Mouse (Mus musculus): ENCODE results near the gene Cd200. TPM values are rescaled to one million over a fixed set of nuclear protein-coding genes. Genes with fewer than 3 reads are reported as not detected.
"Not testable (repeated sequence)": the region's sequence is repeated elsewhere in the genome, so short reads cannot be mapped to it uniquely, and the experiment has no call there.

Gene Cd200
- polyA plus RNA-seq, 1 experiment from 2014 or later: 2.5 TPM

DNA sequence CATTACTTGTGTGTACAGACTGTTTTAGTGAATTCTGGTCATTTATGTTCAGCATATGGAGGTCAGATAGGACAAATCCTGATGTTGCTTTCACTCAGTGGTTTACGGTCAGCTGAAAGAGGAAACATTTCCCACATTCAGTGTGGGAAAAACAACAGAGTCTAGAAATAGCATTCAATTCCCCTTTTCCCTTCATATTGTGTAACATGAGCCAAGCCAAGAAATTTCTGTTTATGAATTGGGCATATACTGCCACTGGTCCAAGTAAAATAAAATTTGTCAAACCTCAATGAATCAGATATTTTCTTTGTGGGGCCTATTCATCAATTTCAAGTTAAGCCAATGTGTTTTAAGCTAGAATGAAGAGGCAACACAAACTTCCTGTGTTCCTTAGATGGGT is 37.8 kb downstream of the Cd200 start:
- H3K4me3 ChIP-seq (ENCODE audit: low read depth, low read length): no peak overlapping the region
- 67% methylated on average over 1 of the region's 1 CpGs for WGBS
- H3K9ac ChIP-seq (ENCODE audit: low read depth, low read length): no peak overlapping the region
- DNase-seq (ENCODE audit: low spot score) (no peak), ATAC-seq (replicated peaks; ENCODE audit: low FRiP score) (no peak)
- H3K27me3 ChIP-seq (replicated peaks; ENCODE audit: control insufficient read depth, insufficient read depth, low read length): no peaks in the 10 kb centered on the region
- no peaks in the 10 kb centered on the region for H3K4me1 ChIP-seq (replicated peaks; ENCODE audit: control insufficient read depth, insufficient read depth, low read length)
- no peaks in the 10 kb centered on the region for H3K9me3 ChIP-seq (ENCODE audit: control insufficient read depth, low read length)
- no peak overlapping the region for H3K4me2 ChIP-seq
- no peaks in the 10 kb centered on the region for H3K36me3 ChIP-seq (ENCODE audit: control insufficient read depth, insufficient read depth, low read length)
- H3K27ac ChIP-seq (ENCODE audit: low read depth, low read length): no peak overlapping the region

- no peaks in the 10 kb centered on the region for H3K9me3 ChIP-seq (ENCODE audit: control insufficient read depth, low read length)
- no peak for DNase-seq (ENCODE audit: low spot score)
- WGBS: 65% methylated on average over 4 of the region's 4 CpGs
- no peak overlapping the region for H3K4me3 ChIP-seq (ENCODE audit: low read depth, low read length)
- no peak overlapping the region for H3K27ac ChIP-seq (ENCODE audit: low read depth, low read length)
- H3K27me3 ChIP-seq (replicated peaks; ENCODE audit: control insufficient read depth, insufficient read depth, low read length): no peaks in the 10 kb centered on the region
- H3K9ac ChIP-seq (ENCODE audit: low read depth, low read length): no peak overlapping the region
- no peak for ATAC-seq (replicated peaks; ENCODE audit: low FRiP score)
- H3K4me2 ChIP-seq: no peak overlapping the region
- H3K36me3 ChIP-seq (ENCODE audit: control insufficient read depth, insufficient read depth, low read length): no peaks in the 10 kb centered on the region
- H3K4me1 ChIP-seq (replicated peaks; ENCODE audit: control insufficient read depth, insufficient read depth, low read length): no peaks in the 10 kb centered on the region
Measured at GRCm38 (mm10) chr16:45369285-45369965, 39.4 kb downstream of the Cd200 start.

- Histone ChIP-seq H3K4me3 (ENCODE audit: low read depth, low read length) (no peak overlapping the region), H3K9ac (ENCODE audit: low read depth, low read length) (no peak overlapping the region), H3K27me3 (replicated peaks; ENCODE audit: control insufficient read depth, insufficient read depth, low read length) (no peaks in the 10 kb centered on the region), H3K9me3 (ENCODE audit: control insufficient read depth, low read length) (no peaks in the 10 kb centered on the region), H3K27ac (ENCODE audit: low read depth, low read length) (no peak overlapping the region), H3K4me2 (no peak overlapping the region), H3K36me3 (ENCODE audit: control insufficient read depth, insufficient read depth, low read length) (no peaks in the 10 kb centered on the region), H3K4me1 (replicated peaks; ENCODE audit: control insufficient read depth, insufficient read depth, low read length) (no peaks in the 10 kb centered on the region)
- 76% methylated on average over 7 of the region's 7 CpGs for WGBS
- DNase-seq (ENCODE audit: low spot score) (no peak), ATAC-seq (replicated peaks; ENCODE audit: low FRiP score) (no peak)
Measured at GRCm38 (mm10) chr16:45366111-45366510, 42.7 kb downstream of the Cd200 start.

DNA sequence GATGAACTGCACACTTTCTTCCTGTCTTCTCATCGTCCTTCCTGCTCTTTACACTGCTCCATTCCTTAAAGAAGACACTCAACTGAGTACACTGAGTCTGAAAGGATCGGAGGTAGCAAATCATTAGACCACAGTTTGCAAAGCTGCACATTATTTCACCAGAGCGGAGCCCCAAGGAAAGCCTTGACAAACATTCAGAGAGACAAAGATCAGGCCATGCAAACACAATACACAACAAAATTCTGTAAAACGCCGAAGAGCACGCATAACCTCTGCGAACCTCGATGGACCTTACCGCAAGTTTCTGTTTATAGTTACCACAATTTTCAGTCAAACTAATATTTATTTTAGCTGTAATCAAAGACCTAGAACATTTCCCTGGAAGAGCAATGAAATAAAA is 43.5 kb downstream of the Cd200 start:
- no peak overlapping the region for H3K4me2 ChIP-seq
- H3K27me3 ChIP-seq (replicated peaks; ENCODE audit: control insufficient read depth, insufficient read depth, low read length): no peaks in the 10 kb centered on the region
- ATAC-seq (replicated peaks; ENCODE audit: low FRiP score) (no peak), DNase-seq (ENCODE audit: low spot score) (no peak)
- no peaks in the 10 kb centered on the region for H3K9me3 ChIP-seq (ENCODE audit: control insufficient read depth, low read length)
- no peak overlapping the region for H3K9ac ChIP-seq (ENCODE audit: low read depth, low read length)
- H3K36me3 ChIP-seq (ENCODE audit: control insufficient read depth, insufficient read depth, low read length): no peaks in the 10 kb centered on the region
- H3K27ac ChIP-seq (ENCODE audit: low read depth, low read length): no peak overlapping the region
- 76% methylated on average over 9 of the region's 9 CpGs for WGBS
- H3K4me3 ChIP-seq (ENCODE audit: low read depth, low read length): no peak overlapping the region
- no peaks in the 10 kb centered on the region for H3K4me1 ChIP-seq (replicated peaks; ENCODE audit: control insufficient read depth, insufficient read depth, low read length)

DNA sequence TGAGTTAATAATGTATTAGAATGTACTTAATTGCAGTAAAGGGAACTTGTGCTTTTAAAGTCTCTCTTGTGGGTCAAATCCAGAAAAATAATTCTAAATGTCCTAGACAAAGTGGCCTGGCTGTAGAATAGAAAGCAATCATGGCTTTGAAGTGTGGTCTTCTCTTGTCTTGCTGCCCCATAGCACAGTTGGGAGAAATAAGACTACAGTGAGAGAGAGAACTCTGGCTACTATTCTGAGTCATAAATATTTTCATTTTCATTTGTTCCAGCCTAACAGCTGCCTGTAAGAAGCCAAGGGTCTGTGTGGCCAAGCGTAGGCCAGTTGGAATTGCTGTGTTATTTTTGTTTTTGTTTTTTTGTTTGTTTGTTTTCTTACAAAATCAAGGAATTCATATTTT is 44.2 kb downstream of the Cd200 start:
- no peak overlapping the region for H3K4me2 ChIP-seq
- no peaks in the 10 kb centered on the region for H3K36me3 ChIP-seq (ENCODE audit: control insufficient read depth, insufficient read depth, low read length)
- H3K9ac ChIP-seq (ENCODE audit: low read depth, low read length): no peak overlapping the region
- H3K9me3 ChIP-seq (ENCODE audit: control insufficient read depth, low read length): no peaks in the 10 kb centered on the region
- DNase-seq (ENCODE audit: low spot score) (no peak), ATAC-seq (replicated peaks; ENCODE audit: low FRiP score) (no peak)
- H3K27me3 ChIP-seq (replicated peaks; ENCODE audit: control insufficient read depth, insufficient read depth, low read length): no peaks in the 10 kb centered on the region
- no peak overlapping the region for H3K27ac ChIP-seq (ENCODE audit: low read depth, low read length)
- 77% methylated on average over 1 of the region's 1 CpGs for WGBS
- no peak overlapping the region for H3K4me3 ChIP-seq (ENCODE audit: low read depth, low read length)
- H3K4me1 ChIP-seq (replicated peaks; ENCODE audit: control insufficient read depth, insufficient read depth, low read length): no peaks in the 10 kb centered on the region

DNA sequence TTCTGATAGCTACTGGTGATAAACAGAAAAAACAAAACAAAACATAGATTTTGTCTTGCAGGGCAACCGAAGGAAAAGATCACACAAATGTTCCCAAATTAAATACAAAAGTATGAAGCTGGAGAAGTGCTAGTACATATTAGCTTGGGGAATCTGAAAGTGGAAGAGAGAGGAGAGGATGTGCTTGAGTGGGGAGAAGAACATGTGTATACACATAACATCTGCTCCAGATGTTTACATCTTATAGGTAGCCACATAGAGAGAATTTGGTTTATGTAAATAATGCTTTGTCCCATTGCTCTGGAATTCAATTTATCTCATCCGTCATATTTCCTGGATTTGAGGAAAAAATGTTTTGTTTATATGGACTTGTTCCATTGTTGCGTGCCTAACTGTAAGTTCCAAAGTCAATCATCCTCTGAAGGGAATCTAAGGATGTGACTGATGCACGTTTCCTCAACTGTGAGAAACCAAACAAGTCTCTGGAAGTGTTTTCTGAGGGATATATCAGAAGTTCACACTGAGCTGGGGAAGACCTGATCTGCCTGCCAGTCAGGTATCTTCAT is 45.3 kb downstream of the Cd200 start:
- H3K27me3 ChIP-seq (replicated peaks; ENCODE audit: control insufficient read depth, insufficient read depth, low read length): no peaks in the 10 kb centered on the region
- H3K4me1 ChIP-seq (replicated peaks; ENCODE audit: control insufficient read depth, insufficient read depth, low read length): no peaks in the 10 kb centered on the region
- no peak overlapping the region for H3K4me3 ChIP-seq (ENCODE audit: low read depth, low read length)
- H3K27ac ChIP-seq (ENCODE audit: low read depth, low read length): no peak overlapping the region
- ATAC-seq (replicated peaks; ENCODE audit: low FRiP score) (no peak), DNase-seq (ENCODE audit: low spot score) (no peak)
- H3K4me2 ChIP-seq: no peak overlapping the region
- no peaks in the 10 kb centered on the region for H3K9me3 ChIP-seq (ENCODE audit: control insufficient read depth, low read length)
- WGBS: 69% methylated on average over 4 of the region's 4 CpGs
- H3K9ac ChIP-seq (ENCODE audit: low read depth, low read length): no peak overlapping the region
- H3K36me3 ChIP-seq (ENCODE audit: control insufficient read depth, insufficient read depth, low read length): no peaks in the 10 kb centered on the region

- Histone ChIP-seq H3K4me2 (no peak overlapping the region), H3K27me3 (replicated peaks; ENCODE audit: control insufficient read depth, insufficient read depth, low read length) (no peaks in the 10 kb centered on the region), H3K4me1 (replicated peaks; ENCODE audit: control insufficient read depth, insufficient read depth, low read length) (no peaks in the 10 kb centered on the region), H3K36me3 (ENCODE audit: control insufficient read depth, insufficient read depth, low read length) (no peaks in the 10 kb centered on the region), H3K27ac (ENCODE audit: low read depth, low read length) (no peak overlapping the region), H3K9me3 (ENCODE audit: control insufficient read depth, low read length) (no peaks in the 10 kb centered on the region), H3K9ac (ENCODE audit: low read depth, low read length) (no peak overlapping the region), H3K4me3 (ENCODE audit: low read depth, low read length) (no peak overlapping the region)
- no peak for DNase-seq (ENCODE audit: low spot score)
- no peak for ATAC-seq (replicated peaks; ENCODE audit: low FRiP score)
Measured at GRCm38 (mm10) chr16:45361450-45361849, 47.4 kb downstream of the Cd200 start.

DNA sequence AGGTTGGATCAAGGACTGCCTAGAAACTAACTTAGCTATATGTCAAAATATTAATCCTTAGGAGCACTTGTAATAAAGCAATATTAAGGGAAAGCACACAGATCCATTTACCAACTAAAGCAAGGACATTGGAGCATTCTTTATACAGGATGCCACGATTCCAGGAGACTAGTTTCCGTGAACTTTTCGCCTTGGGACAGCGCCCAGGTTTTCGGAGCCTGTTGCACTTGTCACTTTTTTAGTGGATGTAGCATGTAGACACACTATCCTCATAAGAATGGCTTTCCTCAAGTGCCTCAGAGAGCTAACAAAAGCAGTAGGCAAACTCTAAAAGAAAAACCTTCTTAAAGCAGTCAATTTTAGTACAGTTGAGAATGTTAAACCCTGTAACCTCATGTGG is 50.4 kb downstream of the Cd200 start:
- not testable (repeated sequence) for DNase-seq (ENCODE audit: low spot score); H3K9ac ChIP-seq (ENCODE audit: low read depth, low read length); ATAC-seq (replicated peaks; ENCODE audit: low FRiP score); H3K36me3 ChIP-seq (ENCODE audit: control insufficient read depth, insufficient read depth, low read length); H3K4me1 ChIP-seq (replicated peaks; ENCODE audit: control insufficient read depth, insufficient read depth, low read length); H3K27me3 ChIP-seq (replicated peaks; ENCODE audit: control insufficient read depth, insufficient read depth, low read length); H3K4me3 ChIP-seq (ENCODE audit: low read depth, low read length); H3K4me2 ChIP-seq; H3K9me3 ChIP-seq (ENCODE audit: control insufficient read depth, low read length); H3K27ac ChIP-seq (ENCODE audit: low read depth, low read length)
- WGBS: 95% methylated on average over 5 of the region's 5 CpGs

- DNase-seq (ENCODE audit: low spot score) (no peak), ATAC-seq (replicated peaks; ENCODE audit: low FRiP score) (no peak)
- no peaks in the 10 kb centered on the region for H3K9me3 ChIP-seq (ENCODE audit: control insufficient read depth, low read length)
- no peak overlapping the region for H3K9ac ChIP-seq (ENCODE audit: low read depth, low read length)
- H3K4me3 ChIP-seq (ENCODE audit: low read depth, low read length): no peak overlapping the region
- H3K4me2 ChIP-seq: no peak overlapping the region
- no peaks in the 10 kb centered on the region for H3K36me3 ChIP-seq (ENCODE audit: control insufficient read depth, insufficient read depth, low read length)
- no peaks in the 10 kb centered on the region for H3K27me3 ChIP-seq (replicated peaks; ENCODE audit: control insufficient read depth, insufficient read depth, low read length)
- H3K4me1 ChIP-seq (replicated peaks; ENCODE audit: control insufficient read depth, insufficient read depth, low read length): no peaks in the 10 kb centered on the region
- WGBS: 88% methylated on average over 1 of the region's 1 CpGs
- no peak overlapping the region for H3K27ac ChIP-seq (ENCODE audit: low read depth, low read length)
Measured at GRCm38 (mm10) chr16:45357134-45357533, 51.7 kb downstream of the Cd200 start.

All from liver, embryonic 11.5 days (tissue).